Mouse (Mus musculus): ENCODE measurements around the gene Kcnh5. TPM values are rescaled to one million over a fixed set of nuclear protein-coding genes. Genes with fewer than 3 reads are reported as not detected.

Kcnh5 gene
- polyA plus RNA-seq, 1 experiment from 2014 or later = 0.61 TPM

- Histone ChIP-seq H3K4me3 (no peak overlapping the region), H3K4me2 (replicated peaks) (no peak overlapping the region), H3K36me3 (no peaks in the 10 kb centered on the region), H3K4me1 (no peaks in the 10 kb centered on the region), H3K27me3 (no peaks in the 10 kb centered on the region), H3K27ac (replicated peaks) (no peak overlapping the region), H3K9me3 (no peaks in the 10 kb centered on the region), H3K9ac (replicated peaks) (no peak overlapping the region)
- 87% methylated on average over 6 of the region's 6 CpGs for WGBS
- ATAC-seq (ENCODE audit: low FRiP score, low read depth) = no peak
These were observed 275.8 kb downstream of the Kcnh5 start for GRCm38 (mm10) chr12:74901331-74901730.

GRCm38 (mm10) chr12:74900777-74901176, 276.4 kb downstream of the Kcnh5 start:
- ATAC-seq (ENCODE audit: low FRiP score, low read depth) = no peak
- no peaks in the 10 kb centered on the region for H3K4me1 ChIP-seq
- no peak overlapping the region for H3K4me3 ChIP-seq

GRCm38 (mm10) chr12:74899055-74899454, 278.1 kb downstream of the Kcnh5 start:
- Histone ChIP-seq H3K9ac (replicated peaks) (no peak overlapping the region), H3K27ac (replicated peaks) (no peak overlapping the region), H3K36me3 (no peaks in the 10 kb centered on the region), H3K27me3 (no peaks in the 10 kb centered on the region), H3K4me1 (no peaks in the 10 kb centered on the region), H3K9me3 (no peaks in the 10 kb centered on the region), H3K4me2 (replicated peaks) (no peak overlapping the region), H3K4me3 (no peak overlapping the region)
- ATAC-seq (ENCODE audit: low FRiP score, low read depth) = no peak
- WGBS = 87% methylated on average over 4 of the region's 4 CpGs

More at GRCm38 (mm10) chr12:74900777-74901176, 276.4 kb downstream of the Kcnh5 start:
- no peak overlapping the region for H3K27ac ChIP-seq (replicated peaks)
- H3K27me3 ChIP-seq = no peaks in the 10 kb centered on the region
- no peak overlapping the region for H3K9ac ChIP-seq (replicated peaks)
- H3K36me3 ChIP-seq = no peaks in the 10 kb centered on the region
- H3K4me2 ChIP-seq (replicated peaks) = no peak overlapping the region
- no peaks in the 10 kb centered on the region for H3K9me3 ChIP-seq

- Histone ChIP-seq H3K9me3 (no peaks in the 10 kb centered on the region), H3K4me2 (replicated peaks) (no peak overlapping the region), H3K9ac (replicated peaks) (no peak overlapping the region), H3K36me3 (no peaks in the 10 kb centered on the region), H3K4me1 (no peaks in the 10 kb centered on the region), H3K27ac (replicated peaks) (no peak overlapping the region), H3K27me3 (no peaks in the 10 kb centered on the region), H3K4me3 (no peak overlapping the region)
- 96% methylated on average over 9 of the region's 9 CpGs for WGBS
- no peak for ATAC-seq (ENCODE audit: low FRiP score, low read depth)
These were observed 278.9 kb downstream of the Kcnh5 start for GRCm38 (mm10) chr12:74898211-74898610.

- no peak for ATAC-seq (ENCODE audit: low FRiP score, low read depth)
- no peaks in the 10 kb centered on the region for H3K27me3 ChIP-seq
- H3K9ac ChIP-seq (replicated peaks) = no peak overlapping the region
- no peaks in the 10 kb centered on the region for H3K9me3 ChIP-seq
- H3K4me2 ChIP-seq (replicated peaks) = no peak overlapping the region
- no peak overlapping the region for H3K27ac ChIP-seq (replicated peaks)
- WGBS = 89% methylated on average over 11 of the region's 11 CpGs
- no peaks in the 10 kb centered on the region for H3K4me1 ChIP-seq
- no peak overlapping the region for H3K4me3 ChIP-seq
- H3K36me3 ChIP-seq = no peaks in the 10 kb centered on the region
These were observed 282.2 kb downstream of the Kcnh5 start for GRCm38 (mm10) chr12:74894870-74895423.

- Histone ChIP-seq H3K4me2 (replicated peaks) (no peak overlapping the region), H3K9ac (replicated peaks) (no peak overlapping the region), H3K27me3 (no peaks in the 10 kb centered on the region), H3K4me3 (no peak overlapping the region), H3K27ac (replicated peaks) (no peak overlapping the region), H3K36me3 (no peaks in the 10 kb centered on the region), H3K9me3 (no peaks in the 10 kb centered on the region), H3K4me1 (no peaks in the 10 kb centered on the region)
- ATAC-seq (ENCODE audit: low FRiP score, low read depth) = no peak
- WGBS = 75% methylated on average over 3 of the region's 3 CpGs
These were observed 287.7 kb downstream of the Kcnh5 start for GRCm38 (mm10) chr12:74889419-74889818.

- Histone ChIP-seq H3K4me1 (no peaks in the 10 kb centered on the region), H3K4me3 (no peak overlapping the region), H3K4me2 (replicated peaks) (no peak overlapping the region), H3K9ac (replicated peaks) (no peak overlapping the region), H3K27ac (replicated peaks) (no peak overlapping the region), H3K9me3 (no peaks in the 10 kb centered on the region), H3K36me3 (no peaks in the 10 kb centered on the region), H3K27me3 (no peaks in the 10 kb centered on the region)
- 82% methylated on average over 1 of the region's 1 CpGs for WGBS
- ATAC-seq (ENCODE audit: low FRiP score, low read depth) = no peak
These were observed 290.1 kb downstream of the Kcnh5 start for GRCm38 (mm10) chr12:74887064-74887463.

- no peaks in the 10 kb centered on the region for H3K36me3 ChIP-seq
- no peak overlapping the region for H3K27ac ChIP-seq (replicated peaks)
- H3K27me3 ChIP-seq = no peaks in the 10 kb centered on the region
- no peak overlapping the region for H3K9ac ChIP-seq (replicated peaks)
- 89% methylated on average over 6 of the region's 6 CpGs for WGBS
- H3K4me1 ChIP-seq = no peaks in the 10 kb centered on the region
- H3K4me3 ChIP-seq = no peak overlapping the region
- no peak for ATAC-seq (ENCODE audit: low FRiP score, low read depth)
- no peak overlapping the region for H3K4me2 ChIP-seq (replicated peaks)
- no peaks in the 10 kb centered on the region for H3K9me3 ChIP-seq
These were observed 295.8 kb downstream of the Kcnh5 start for GRCm38 (mm10) chr12:74881344-74881743.

GRCm38 (mm10) chr12:74855666-74856065, 321.5 kb downstream of the Kcnh5 start:
- Histone ChIP-seq H3K27me3 (no peaks in the 10 kb centered on the region), H3K9me3 (no peaks in the 10 kb centered on the region), H3K27ac (replicated peaks) (no peak overlapping the region), H3K9ac (replicated peaks) (no peak overlapping the region), H3K36me3 (no peaks in the 10 kb centered on the region), H3K4me2 (replicated peaks) (no peak overlapping the region), H3K4me1 (peaks cover 1% of the 10 kb centered on the region; the same call in 1 of the 2 replicates), H3K4me3 (no peak overlapping the region)
- 80% methylated on average over 2 of the region's 2 CpGs for WGBS
- no peak for ATAC-seq (ENCODE audit: low FRiP score, low read depth)

- Histone ChIP-seq H3K4me1 (peaks cover 9% of the 10 kb centered on the region), H3K27ac (replicated peaks) (no peak overlapping the region), H3K36me3 (no peaks in the 10 kb centered on the region), H3K9ac (replicated peaks) (no peak overlapping the region), H3K27me3 (no peaks in the 10 kb centered on the region), H3K4me2 (replicated peaks) (no peak overlapping the region), H3K9me3 (no peaks in the 10 kb centered on the region), H3K4me3 (no peak overlapping the region)
- WGBS = 71% methylated on average over 1 of the region's 1 CpGs
- no peak for ATAC-seq (ENCODE audit: low FRiP score, low read depth)
These were observed 322.9 kb downstream of the Kcnh5 start for GRCm38 (mm10) chr12:74854263-74854662.

- Histone ChIP-seq H3K4me2 (replicated peaks) (peak overlapping the region; percentile 23; the same call in 1 of the 2 replicates), H3K4me3 (no peak overlapping the region), H3K27ac (replicated peaks) (no peak overlapping the region), H3K27me3 (no peaks in the 10 kb centered on the region), H3K9ac (replicated peaks) (no peak overlapping the region), H3K4me1 (peaks cover 9% of the 10 kb centered on the region), H3K36me3 (no peaks in the 10 kb centered on the region), H3K9me3 (no peaks in the 10 kb centered on the region)
- WGBS = 13% methylated on average over 2 of the region's 2 CpGs
- ATAC-seq (ENCODE audit: low FRiP score, low read depth) = peak; percentile 83
These were observed 326.8 kb downstream of the Kcnh5 start for GRCm38 (mm10) chr12:74850323-74850722.

- peak; percentile 52; the same call in 1 of the 2 replicates for ATAC-seq (ENCODE audit: low FRiP score, low read depth)
- Histone ChIP-seq H3K4me3 (no peak overlapping the region), H3K27me3 (no peaks in the 10 kb centered on the region), H3K27ac (replicated peaks) (no peak overlapping the region), H3K9ac (replicated peaks) (no peak overlapping the region), H3K4me2 (replicated peaks) (no peak overlapping the region), H3K4me1 (peaks cover 9% of the 10 kb centered on the region), H3K36me3 (no peaks in the 10 kb centered on the region), H3K9me3 (no peaks in the 10 kb centered on the region)
- WGBS = 59% methylated on average over 4 of the region's 4 CpGs
These were observed 327.2 kb downstream of the Kcnh5 start for GRCm38 (mm10) chr12:74849912-74850311.
